Mouse (Mus musculus): ENCODE data around the gene Olfr266.
A peak's percentile ranks its signal among the peaks of the same experiment; 100 is the strongest.

The Olfr266 gene

GRCm38 (mm10) chr3:106826187-106826586, at the start of gene Olfr266:
Gene Olfr266, minus strand, starts transcription at chr3:106826287.
- no peak for DNase-seq (ENCODE audit: extremely low read depth, insufficient read length, low spot score)

GRCm38 (mm10) chr3:106875626-106876025, 49.5 kb upstream of the Olfr266 start:
- DNase-seq (ENCODE audit: extremely low read depth, insufficient read length, low spot score) = peak; percentile 7

GRCm38 (mm10) chr3:106872893-106873292, 46.8 kb upstream of the Olfr266 start:
- no peak for DNase-seq (ENCODE audit: extremely low read depth, insufficient read length, low spot score)

- peak; percentile 37 for DNase-seq (ENCODE audit: extremely low read depth, insufficient read length, low spot score)
These were observed 6.0 kb upstream of the Olfr266 start for GRCm38 (mm10) chr3:106832107-106832506.

- DNase-seq (ENCODE audit: extremely low read depth, insufficient read length, low spot score) = no peak
These were observed 8.4 kb downstream of the Olfr266 start for GRCm38 (mm10) chr3:106817676-106818075.

- no peak for DNase-seq (ENCODE audit: extremely low read depth, insufficient read length, low spot score)
These were observed 17.0 kb downstream of the Olfr266 start for GRCm38 (mm10) chr3:106808972-106809695.

- no peak for DNase-seq (ENCODE audit: extremely low read depth, insufficient read length, low spot score)
These were observed 28.0 kb downstream of the Olfr266 start for GRCm38 (mm10) chr3:106798079-106798478.

GRCm38 (mm10) chr3:106789930-106790329, 36.2 kb downstream of the Olfr266 start, which contains the start of gene Cd53:
Gene Cd53, minus strand, starts transcription at chr3:106790149.
- no peak for DNase-seq (ENCODE audit: extremely low read depth, insufficient read length, low spot score)

- no peak for DNase-seq (ENCODE audit: extremely low read depth, insufficient read length, low spot score)
These were observed 37.6 kb downstream of the Olfr266 start for GRCm38 (mm10) chr3:106788440-106788887.

GRCm38 (mm10) chr3:106787972-106788371, 38.1 kb downstream of the Olfr266 start:
- no peak for DNase-seq (ENCODE audit: extremely low read depth, insufficient read length, low spot score)

- no peak for DNase-seq (ENCODE audit: extremely low read depth, insufficient read length, low spot score)
These were observed 41.0 kb downstream of the Olfr266 start for GRCm38 (mm10) chr3:106785130-106785529.

GRCm38 (mm10) chr3:106771834-106772233, 54.3 kb downstream of the Olfr266 start:
- no peak for DNase-seq (ENCODE audit: extremely low read depth, insufficient read length, low spot score)

Data from 3134 (cell line).